Mouse (Mus musculus) liver (tissue): ENCODE data around the gene Mob3b.

ENCODE experiments used
- DNase-seq: peaks from one replicate; pipeline ENCODE4 v3.0.0-alpha.2; 2020; ENCODE audit warnings: mixed read lengths

The Mob3b gene

DNA sequence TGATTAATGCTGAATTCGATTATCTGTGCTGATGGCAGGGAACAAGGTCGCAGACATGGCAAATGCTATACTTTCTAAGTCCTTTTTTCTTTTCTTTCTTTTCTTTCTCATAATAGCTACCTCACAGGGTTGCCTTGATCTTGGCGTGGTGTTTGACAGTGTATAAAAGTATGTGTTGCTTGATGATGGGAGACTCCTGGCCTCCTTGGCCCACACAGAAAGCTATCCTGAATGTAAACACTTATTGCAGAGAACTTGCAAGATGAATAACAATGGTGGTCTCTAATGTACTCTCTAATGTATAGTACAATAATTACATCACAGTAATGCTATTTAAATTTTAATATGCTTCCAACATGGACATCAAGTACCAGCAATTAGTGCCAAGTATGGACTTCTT lies 96.9 kb downstream of the Mob3b start:
- no peak for DNase-seq

GRCm38 (mm10) chr4:35054362-35054761 lies 102.9 kb downstream of the Mob3b start:
- no peak for DNase-seq

- DNase-seq = no peak
Measured at GRCm38 (mm10) chr4:35052174-35052942, 104.9 kb downstream of the Mob3b start.

GRCm38 (mm10) chr4:35051152-35051551 lies 106.1 kb downstream of the Mob3b start:
- no peak for DNase-seq

DNA sequence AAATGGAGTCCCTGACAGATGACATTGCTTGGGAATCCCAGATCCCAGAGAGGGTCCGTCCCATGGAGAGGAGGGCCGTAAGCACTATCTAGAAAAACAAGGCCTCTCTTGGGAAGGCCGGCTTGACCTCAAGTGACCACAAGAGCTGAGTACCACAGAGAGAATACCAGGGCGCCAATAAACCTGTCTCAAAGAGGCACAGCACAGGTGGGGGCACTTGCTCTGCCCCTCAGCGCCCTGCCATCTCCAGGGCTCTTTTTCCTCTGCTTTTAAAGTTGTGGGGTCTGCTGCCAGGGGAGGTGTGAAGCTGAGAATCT lies 107.6 kb downstream of the Mob3b start:
- DNase-seq = no peak

- no peak for DNase-seq
Measured at GRCm38 (mm10) chr4:35049036-35049741, 108.1 kb downstream of the Mob3b start.

- no peak for DNase-seq
Measured at GRCm38 (mm10) chr4:35040896-35041295, 116.4 kb downstream of the Mob3b start.

DNA sequence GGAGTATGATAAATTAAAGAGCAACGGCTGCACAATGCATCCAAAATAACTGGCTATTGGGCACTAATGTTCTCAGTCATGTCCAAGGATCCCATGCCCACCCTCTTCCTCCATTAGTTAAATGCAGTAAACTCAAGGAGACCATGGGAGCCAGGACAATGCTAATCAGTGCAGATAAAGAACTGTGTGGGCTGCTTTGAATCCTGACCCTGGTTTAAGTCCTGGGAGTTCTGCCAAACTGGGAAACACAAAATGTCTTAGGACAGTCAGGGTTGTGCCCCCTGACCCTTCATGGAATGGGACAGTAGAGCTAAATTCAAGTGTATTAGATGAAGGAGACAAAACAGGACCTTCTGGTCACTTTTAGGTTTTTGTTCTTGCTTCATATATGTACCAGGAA lies 117.0 kb downstream of the Mob3b start:
- DNase-seq = no peak

DNA sequence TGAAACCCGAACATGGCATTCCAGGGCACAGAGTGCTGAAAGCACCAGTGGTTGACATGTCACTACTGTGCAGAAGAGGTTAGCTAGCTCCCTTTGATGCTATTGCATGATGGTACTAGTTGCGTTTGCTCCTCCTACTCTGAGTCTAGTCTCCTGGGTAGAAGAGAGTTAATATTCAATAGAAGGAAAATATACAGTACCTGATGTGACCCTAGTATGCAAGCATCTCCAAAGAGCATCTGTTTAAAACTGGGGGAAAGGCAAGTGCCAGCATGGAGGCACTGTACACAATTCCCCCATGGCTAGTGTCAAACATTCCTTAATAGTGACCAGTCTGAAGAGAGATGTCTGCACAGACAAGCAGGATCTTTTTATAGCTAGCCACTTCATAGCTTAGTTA lies 119.5 kb downstream of the Mob3b start:
- DNase-seq = no peak

GRCm38 (mm10) chr4:35034504-35035290 lies 122.6 kb downstream of the Mob3b start:
- no peak for DNase-seq

- no peak for DNase-seq
Measured at GRCm38 (mm10) chr4:35032758-35033157, 124.5 kb downstream of the Mob3b start.

GRCm38 (mm10) chr4:35031623-35032022 lies 125.7 kb downstream of the Mob3b start:
- DNase-seq = no peak

- DNase-seq = no peak
Measured at GRCm38 (mm10) chr4:35031141-35031540, 126.1 kb downstream of the Mob3b start.

GRCm38 (mm10) chr4:35018416-35018815 lies 138.9 kb downstream of the Mob3b start:
- DNase-seq = no peak

GRCm38 (mm10) chr4:35012401-35013307 lies 144.6 kb downstream of the Mob3b start:
- DNase-seq = no peak

DNA sequence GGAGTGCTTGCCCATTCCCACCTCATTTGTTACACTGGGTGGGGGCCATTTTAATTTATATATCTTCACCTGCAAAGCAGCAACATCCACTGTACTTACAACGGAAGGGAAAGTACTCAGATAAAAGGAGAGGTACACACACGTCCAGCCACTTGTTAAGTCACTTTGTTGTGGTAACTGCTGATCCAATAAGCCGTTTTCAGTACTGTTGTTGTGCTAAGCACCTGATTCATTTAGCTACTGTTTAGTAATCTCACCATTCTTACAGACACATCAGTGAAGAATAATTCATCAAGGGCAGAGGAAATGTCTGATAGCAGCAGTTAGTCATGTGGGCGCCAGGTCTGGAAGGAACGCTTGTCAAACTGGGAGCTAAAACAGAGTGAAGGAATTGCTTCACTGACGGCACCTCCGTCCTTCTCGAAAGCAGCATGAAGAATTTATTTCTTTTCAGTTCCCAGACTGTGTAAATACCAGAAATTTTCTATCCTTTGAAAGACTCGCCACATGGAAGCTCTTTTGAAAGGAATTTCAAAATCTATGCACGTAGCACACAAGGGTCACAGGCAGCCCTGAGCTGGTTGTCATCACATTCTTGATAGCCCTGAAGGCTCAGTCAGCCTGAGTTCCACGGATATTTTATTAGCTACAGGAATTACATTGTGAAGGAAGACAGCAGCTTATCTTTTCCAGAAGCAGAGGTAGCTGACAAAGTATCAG lies 150.6 kb downstream of the Mob3b start:
- no peak for DNase-seq

DNA sequence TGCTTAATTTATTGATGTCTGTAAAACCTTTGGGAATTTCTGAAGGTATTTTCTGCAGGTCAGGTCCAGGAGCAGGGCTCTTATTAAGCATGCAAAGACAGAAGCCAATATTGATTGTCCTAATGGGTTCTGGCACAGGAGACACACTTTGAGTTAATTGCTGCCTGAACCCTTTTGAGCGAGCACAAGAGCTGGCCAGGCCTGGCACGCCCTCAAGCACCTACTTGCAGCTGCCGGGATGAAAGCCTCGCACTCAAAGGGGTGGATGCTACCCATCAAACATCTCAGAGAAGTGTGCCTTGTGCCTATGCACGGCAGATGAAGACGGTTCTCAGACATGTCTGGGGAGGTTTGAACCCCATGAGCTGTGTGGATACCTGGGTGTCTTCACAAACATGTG lies 151.2 kb downstream of the Mob3b start:
- DNase-seq = no peak

GRCm38 (mm10) chr4:35005068-35005769 lies 152.1 kb downstream of the Mob3b start:
- DNase-seq = no peak

DNA sequence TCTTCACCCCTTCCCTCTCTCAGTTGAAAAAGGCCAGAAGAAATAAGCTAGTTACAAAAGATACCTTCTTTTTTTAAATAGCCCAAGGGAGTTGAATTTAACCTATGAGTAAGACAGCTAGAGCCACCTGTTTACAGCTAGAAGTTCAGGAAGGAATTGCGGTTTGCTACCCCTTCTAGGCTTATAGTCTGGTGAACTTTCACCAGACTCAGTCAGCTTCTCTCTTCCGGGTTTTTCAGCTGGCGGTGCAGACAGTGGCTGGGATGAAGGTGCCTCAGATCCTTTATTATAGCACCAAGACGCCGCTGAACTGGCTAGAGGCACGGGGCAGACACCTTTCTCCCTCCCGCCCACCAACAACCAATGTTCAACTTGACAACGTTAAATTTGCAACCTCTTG lies 152.8 kb downstream of the Mob3b start:
- DNase-seq = no peak

GRCm38 (mm10) chr4:35003550-35004326 lies 153.5 kb downstream of the Mob3b start:
- no peak for DNase-seq

- no peak for DNase-seq
Measured at GRCm38 (mm10) chr4:34996616-34997015, 160.7 kb downstream of the Mob3b start.
